Mouse (Mus musculus): ENCODE data around the gene Ssb. TPM values are rescaled to one million over a fixed set of nuclear protein-coding genes. Genes with fewer than 3 reads are reported as not detected.
"Not testable (repeated sequence)": the region's sequence is repeated elsewhere in the genome, so short reads cannot be mapped to it uniquely, and the experiment has no call there.

The Ssb gene
- total RNA-seq, 1 experiment from 2014 or later: 178 TPM

GRCm38 (mm10) chr2:69862117-69862657 lies 825 bp downstream of the Ssb start:
- DNase-seq: no peak

DNA sequence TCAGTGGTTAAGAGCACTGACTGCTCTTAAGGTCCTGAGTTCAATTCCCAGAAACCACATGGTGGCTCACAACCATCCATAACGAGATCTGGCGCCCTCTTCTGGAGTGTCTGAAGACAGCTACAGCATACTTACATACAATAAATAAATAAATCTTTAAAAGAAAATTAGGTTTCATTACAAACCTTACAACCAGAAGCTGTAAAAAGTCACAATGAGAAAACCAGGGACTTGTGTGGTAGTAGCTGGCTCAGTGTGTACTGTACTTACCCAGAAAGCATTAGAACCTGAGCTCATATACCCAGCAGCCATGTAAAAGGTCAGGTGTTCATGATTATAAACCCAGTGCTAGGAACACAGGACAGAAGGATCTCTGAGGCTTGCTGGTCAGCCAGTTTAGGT lies 22.6 kb downstream of the Ssb start:
- no peak for DNase-seq

DNA sequence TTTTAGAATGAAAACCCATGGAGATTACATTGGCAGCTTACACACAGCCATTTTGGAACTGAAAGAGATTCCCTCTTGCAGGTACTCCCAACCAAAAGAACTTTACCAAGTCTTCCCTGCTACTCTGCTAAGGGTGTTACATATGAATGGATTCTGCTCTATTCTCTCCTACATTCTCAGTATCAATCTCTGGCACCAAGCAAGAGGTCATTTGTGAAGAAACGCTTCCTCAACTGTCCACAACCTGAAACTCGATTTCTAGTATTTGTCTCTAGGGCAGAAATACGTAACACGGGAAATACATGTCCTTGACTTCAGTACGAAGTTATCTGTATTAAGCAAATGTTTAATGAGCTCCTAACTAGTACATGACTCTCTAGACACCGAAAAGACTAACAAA lies 23.2 kb downstream of the Ssb start:
- DNase-seq: no peak

GRCm38 (mm10) chr2:69885050-69885449 lies 23.7 kb downstream of the Ssb start:
- DNase-seq: peak; percentile 11

DNA sequence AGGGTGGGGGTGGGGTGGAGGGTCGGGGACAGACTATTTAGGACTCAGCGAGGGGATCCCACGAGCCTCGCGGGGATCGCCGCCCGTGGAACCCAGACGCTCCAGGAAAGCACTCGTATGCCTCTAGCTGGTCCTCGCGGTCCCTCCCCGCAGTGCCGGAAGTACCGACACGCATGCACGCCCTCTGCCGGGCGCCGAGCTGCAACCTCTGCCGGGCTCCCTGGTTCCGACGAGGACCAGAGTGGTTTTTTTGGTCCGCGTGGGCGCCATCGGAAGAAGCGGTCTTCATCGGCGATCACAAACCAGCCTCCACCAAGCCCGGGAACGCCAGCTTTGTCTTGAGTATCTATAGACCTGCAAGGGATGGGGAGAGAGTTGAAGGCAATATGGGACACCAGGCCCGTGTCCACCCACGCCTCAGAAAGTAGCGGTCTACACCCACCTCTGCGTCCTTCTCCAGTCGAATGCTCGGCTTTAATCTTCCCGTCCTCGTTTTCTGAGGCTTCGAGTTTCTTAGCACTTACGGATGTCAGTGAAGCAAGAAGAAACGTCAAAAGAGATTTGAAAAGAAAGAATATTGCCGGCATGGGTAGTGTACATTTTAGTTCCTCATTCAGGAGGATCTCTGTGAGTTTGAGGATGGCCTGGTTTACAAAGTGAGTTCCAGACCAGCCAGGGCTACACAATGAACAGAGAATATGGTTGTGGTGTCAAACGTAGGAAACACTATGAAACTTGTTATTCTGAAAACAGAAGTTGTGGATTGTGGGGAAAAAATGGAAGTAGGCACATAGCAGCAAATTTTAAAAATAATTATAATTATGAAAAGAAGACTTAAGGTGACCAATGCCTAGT lies 24.3 kb downstream of the Ssb start, which contains the start of gene Mettl5:
TSS of gene Mettl5 (minus strand) at position 165 of the 855 bp plus-strand sequence.
- peak; percentile 89 for DNase-seq

DNA sequence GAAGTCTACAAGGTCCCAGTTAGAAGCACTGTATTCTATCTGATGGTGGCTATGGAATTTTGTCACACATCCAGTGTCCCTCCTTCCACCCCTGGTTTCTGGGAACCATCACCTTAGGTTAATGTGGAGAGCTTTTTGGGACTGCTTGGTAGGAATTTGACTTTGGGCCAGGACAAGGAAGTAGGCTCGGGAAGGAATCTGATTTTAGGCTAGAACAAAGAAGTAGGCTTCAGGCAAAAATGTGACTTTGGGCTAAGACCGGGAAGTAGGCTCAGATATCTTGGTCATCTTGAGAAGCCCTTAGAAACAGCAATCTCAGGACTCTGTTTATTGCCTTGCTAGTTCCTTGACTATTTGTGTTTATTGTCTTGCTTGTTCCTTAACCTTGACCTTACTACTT lies 27.6 kb downstream of the Ssb start:
- DNase-seq: no peak

DNA sequence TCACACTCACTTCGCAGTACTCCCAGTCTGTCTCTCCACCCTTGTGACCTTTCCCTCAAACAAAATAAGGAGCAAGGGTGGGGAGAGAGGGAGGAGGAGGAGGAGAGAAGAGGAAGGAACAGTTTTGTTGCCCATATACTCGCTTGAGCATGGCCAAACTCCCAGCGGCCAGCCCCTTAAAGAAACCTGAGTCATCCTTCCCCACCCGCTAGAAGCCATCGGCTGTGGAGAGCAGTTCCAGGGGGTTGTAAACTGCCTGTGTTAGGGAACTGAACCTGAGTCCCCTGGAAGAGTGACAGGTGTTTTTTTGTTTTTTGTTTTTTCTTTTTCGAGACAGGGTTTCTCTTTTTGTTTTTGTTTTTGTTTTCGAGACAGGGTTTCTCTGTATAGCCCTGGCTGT lies 29.5 kb downstream of the Ssb start:
- no peak for DNase-seq

DNA sequence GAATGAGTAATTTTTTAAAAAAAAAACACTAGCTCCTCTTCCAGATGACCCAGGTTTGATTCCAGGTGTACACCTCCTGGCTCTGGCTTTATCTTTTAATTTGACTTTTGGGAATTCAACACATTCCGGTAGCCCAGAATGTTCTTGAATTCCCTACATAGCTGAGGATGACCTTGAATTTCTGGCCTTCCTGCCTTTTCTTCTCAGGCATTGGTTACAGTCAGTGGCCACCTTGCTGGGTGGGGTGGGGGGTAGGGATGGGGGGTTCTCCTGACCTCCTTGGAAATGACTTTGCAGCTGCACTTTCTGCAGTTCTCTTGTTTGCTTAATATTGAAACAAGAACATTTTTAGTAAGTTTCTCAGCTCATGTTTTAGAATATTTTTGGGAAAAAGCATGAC lies 31.8 kb downstream of the Ssb start:
- DNase-seq: no peak

DNA sequence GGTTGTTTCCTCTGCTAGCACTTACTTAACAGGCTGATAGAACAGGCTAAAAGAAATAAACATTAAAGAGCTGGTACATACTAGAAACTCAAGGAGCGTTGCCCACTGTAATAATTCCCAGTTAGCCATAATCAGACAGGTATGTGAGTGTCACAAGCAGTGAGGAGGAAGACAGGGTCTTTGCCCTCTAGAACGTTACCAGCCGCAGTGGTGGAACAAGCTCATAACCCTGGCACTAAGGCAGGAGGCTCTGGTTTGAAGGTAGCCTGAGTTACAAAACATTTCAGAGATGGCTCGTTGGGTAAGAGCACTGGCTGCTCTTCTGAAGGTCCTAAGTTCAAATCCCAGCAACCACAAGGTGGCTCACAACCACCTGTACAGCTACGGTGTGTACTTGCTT lies 32.5 kb downstream of the Ssb start:
- DNase-seq: no peak

GRCm38 (mm10) chr2:69895502-69896223 lies 34.3 kb downstream of the Ssb start:
- no peak for DNase-seq

DNA sequence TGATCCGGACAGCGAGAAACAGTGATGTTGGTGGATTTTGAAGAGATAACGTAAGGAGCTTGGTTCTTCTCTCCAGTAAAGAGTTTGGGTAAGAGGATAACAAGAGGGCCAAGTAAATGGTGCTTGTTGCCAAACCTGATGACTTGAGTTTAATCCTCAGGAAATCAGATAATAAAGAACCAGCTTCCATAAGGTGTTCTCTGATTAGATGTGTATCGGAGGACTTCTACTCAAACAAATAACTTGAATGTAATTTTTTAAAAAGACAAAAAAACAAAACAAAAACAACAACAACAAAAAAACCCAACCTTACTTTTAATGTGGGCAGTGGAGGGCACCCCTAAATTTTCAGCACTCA lies 34.8 kb downstream of the Ssb start:
- no peak for DNase-seq

DNA sequence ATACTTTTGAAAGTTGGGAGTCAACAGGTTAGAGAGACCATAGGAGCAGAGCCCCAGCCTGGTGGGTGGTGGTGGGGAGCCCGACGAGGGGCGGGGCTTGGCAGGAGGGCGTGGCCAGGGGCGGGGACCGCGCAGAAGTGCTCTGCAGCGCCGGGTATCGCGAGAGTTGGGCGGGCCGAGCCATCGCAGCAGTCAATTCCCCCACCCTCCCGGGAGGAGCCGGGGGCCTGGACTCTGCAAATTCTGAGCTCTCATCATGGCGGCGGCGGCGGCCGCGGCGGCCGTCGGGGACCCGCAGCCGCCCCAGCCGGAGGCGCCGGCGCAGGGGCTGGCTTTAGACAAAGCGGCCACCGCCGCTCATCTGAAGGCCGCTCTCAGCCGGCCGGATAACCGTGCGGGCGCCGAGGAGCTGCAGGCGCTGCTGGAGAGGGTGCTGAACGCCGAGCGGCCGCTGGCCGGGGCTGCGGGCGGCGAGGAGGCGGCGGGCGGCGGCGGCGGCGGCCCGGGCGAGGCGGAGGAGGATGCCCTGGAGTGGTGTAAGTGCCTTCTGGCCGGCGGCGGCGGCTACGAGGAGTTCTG lies 35.8 kb downstream of the Ssb start, which contains the start of gene Ubr3:
TSS of gene Ubr3 (plus strand) at position 208 of the 579 bp plus-strand sequence.
- peak; percentile 99 for DNase-seq

DNA sequence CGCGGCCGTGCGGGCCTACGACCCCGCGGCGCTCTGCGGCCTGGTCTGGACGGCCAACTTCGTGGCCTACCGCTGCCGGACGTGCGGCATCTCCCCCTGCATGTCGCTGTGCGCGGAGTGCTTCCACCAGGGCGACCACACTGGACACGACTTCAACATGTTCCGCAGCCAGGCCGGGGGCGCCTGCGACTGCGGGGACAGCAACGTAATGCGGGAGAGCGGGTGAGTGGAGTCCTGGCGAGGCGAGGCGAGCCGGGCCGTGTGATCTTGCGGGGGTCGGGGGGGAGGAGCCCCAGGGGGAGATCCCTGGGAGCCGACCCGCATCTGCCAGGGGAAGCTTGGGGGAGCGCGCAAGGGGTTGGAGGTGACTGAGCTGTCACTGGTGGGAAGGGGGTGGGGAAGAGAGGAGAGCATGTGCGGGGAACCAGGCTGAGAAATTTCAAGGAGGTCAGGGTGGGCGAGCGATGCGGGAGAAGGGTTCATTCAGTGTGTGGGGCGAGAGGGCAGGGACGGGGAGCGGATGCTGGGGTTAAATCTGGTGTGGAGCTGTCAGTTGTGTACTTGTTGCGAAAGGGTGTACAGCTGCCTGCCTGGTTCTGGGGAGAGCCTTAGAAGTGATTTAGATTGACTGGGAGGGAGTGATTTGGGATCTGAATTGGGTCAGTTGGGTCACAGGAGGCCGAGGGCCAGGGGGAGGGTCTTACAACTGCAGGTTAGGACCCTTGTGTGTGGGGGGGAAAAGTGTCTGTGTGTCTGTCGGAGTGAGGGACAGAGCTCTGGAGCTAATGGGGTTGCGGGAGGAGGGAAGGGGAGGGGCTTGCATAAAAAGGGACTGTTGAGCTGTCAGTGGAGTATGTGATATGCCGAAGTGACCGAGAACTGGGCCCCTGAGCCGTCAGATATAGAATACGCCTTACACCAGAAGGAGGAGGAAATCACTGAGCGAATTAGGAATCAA lies 36.5 kb downstream of the Ssb start:
- peak; percentile 49 for DNase-seq

GRCm38 (mm10) chr2:69903541-69903940 lies 42.2 kb downstream of the Ssb start:
- no peak for DNase-seq

DNA sequence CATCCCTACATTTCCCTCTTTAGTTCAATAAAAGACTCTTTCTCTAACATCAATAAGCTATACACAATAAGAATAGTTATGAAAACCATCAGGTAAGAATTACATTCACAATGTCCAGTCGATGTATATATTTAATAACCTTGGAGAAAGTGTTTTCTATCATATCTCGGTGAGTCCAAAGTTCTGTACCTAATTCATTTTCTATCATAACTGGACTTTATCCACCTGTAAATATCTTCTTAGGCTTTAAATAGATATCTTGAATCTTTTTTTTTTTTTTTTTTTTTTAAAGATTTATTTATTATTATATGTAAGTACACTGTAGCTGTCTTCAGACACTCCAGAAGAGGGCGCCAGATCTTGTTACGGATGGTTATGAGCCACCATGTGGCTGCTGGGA lies 46.0 kb downstream of the Ssb start:
- not testable (repeated sequence) for DNase-seq

DNA sequence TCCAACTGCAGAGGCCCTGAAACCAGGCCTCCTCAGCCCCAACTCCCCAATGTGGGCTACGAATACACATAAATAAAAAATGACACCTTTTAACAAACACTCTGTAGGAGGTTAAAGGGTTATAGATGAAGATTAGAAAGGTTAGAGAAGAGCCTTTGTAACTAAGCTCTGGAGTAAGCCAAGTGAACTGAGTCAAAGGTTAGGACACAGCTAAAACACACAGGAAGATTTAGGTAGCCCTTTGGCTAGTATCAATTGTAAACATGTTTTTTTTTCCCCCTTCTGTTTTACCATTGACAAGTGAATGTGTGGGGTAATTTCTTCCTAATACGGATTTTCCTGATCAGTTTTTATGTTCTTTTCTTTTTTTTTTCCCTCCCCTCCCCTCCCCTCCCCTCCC lies 51.4 kb downstream of the Ssb start:
- DNase-seq: no peak

- no peak for DNase-seq
These were observed 55.9 kb downstream of the Ssb start for GRCm38 (mm10) chr2:69917301-69917700.
